In the genomic region with DNA sequence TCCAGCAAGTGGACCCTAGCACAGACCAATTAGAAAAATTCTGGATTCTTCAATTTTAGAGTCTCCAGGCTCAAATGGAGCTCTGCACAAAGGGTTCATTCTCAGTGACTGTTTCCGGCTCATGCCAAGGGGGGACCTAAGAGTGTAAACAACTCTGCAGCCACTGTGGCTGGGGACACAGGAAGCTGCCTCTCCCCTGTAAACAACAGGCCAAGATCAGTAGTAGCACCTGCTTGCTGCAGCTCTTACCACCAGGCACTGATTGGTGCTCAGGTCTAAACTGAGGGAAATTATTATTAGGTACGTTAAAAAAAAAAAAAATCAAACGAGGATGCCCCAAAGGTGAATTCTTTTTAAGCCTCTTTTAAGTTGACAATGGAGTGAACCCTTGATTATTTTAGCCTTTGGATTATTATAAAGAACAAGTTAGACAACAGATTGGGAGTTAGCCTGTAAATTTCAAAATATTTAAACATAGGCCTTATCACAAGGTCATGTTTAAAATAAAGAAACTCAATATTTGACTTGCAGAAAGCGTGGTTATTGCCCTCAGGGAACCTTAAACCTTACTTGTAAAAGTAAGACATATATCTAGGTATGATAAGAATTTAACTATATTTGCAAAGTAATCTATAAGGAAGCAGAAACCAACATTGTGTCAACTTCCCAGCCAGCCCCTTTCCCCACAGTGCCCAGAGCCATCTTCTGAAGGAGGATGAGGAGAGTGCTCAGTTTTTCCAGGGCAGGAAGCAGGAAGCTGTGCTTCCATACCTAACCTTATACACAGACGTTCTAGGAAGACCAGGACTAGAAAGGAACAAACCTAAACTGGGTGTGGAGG, we compare ENCODE assay signal across 20 mouse cellular contexts.
DNase-seq lines count a peak whose midpoint lies in the region; ATAC-seq and TF ChIP-seq lines count a peak whose summit lies in the region.
"Had no signal": no experiment of that assay in that cellular context is flagged by ENCODE, and none has a peak within 500 bp of the region (broad histone marks: within the 10 kb centered on the region; RNA-seq: fewer than 3 reads in every experiment).

No protein-coding gene starts in this region.

- no peaks in the 10 kb centered on the region for H3K4me1 ChIP-seq in intestine, embryonic 15.5 days (replicated peaks)
- H3K4me1 ChIP-seq in intestine, embryonic 16.5 days (ENCODE audit: control insufficient read depth, insufficient read depth, low read length), result no peaks in the 10 kb centered on the region; the same call in 1 of the 2 replicates
- H3K4me1 ChIP-seq in G1E (ENCODE audit: insufficient read depth, low read depth, low read length), result peaks cover 92% of the 10 kb centered on the region
- H3K4me1 ChIP-seq in small intestine, adult 2 months (ENCODE audit: control insufficient read depth, insufficient read depth, insufficient read length, low read length), result peaks cover 26% of the 10 kb centered on the region; the same call in 1 of the 2 replicates

- WGBS in intestine, embryonic 15.5 days, result 53% methylated on average over 5 of the region's 5 CpGs
- 50% methylated on average over 5 of the region's 5 CpGs for WGBS in intestine, embryonic 16.5 days
- 32% methylated on average over 5 of the region's 5 CpGs for WGBS in small intestine, adult 2 months

- no peaks in the 10 kb centered on the region for H3K36me3 ChIP-seq in intestine, embryonic 15.5 days
- H3K36me3 ChIP-seq in intestine, embryonic 16.5 days (ENCODE audit: control insufficient read depth, insufficient read depth, low read length), result no peaks in the 10 kb centered on the region
- no peaks in the 10 kb centered on the region for H3K36me3 ChIP-seq in G1E (replicated peaks)
- H3K36me3 ChIP-seq in small intestine, adult 2 months (ENCODE audit: control insufficient read depth, insufficient read depth, low read length), result no peaks in the 10 kb centered on the region
- H3K36me3 ChIP-seq: embryonic facial prominence, embryonic 10.5 days; heart, embryonic 13.5 days had no signal

- ATAC-seq in intestine, embryonic 15.5 days, result peak; percentile 58
- ATAC-seq in intestine, embryonic 16.5 days, result no peak; the same call in 1 of the 2 replicates
- peak; percentile 3; the same call in 1 of the 2 replicates for ATAC-seq in G1E (ENCODE audit: extremely low read depth, insufficient number of reproducible peaks, low FRiP score, poor library complexity, severe bottlenecking)
- ATAC-seq: forebrain, embryonic 14.5 days had no signal

- H3K4me2 ChIP-seq in intestine, embryonic 15.5 days (replicated peaks), result no peak overlapping the region
- no peak overlapping the region for H3K4me2 ChIP-seq in intestine, embryonic 16.5 days (ENCODE audit: low read depth, low read length)
- H3K4me2 ChIP-seq: heart, embryonic 13.5 days; hindbrain, embryonic 14.5 days had no signal

- H3K4me3 ChIP-seq in intestine, embryonic 15.5 days (replicated peaks), result no peak overlapping the region
- H3K4me3 ChIP-seq in intestine, embryonic 16.5 days (ENCODE audit: low read length), result no peak overlapping the region
- peak overlapping the region; percentile 5; the same call in 1 of the 2 replicates for H3K4me3 ChIP-seq in G1E (ENCODE audit: low read depth, low read length)
- no peak overlapping the region for H3K4me3 ChIP-seq in small intestine, adult 2 months (ENCODE audit: low read depth, low read length)
- H3K4me3 ChIP-seq: embryonic facial prominence, embryonic 10.5 days; heart, adult 2 months; heart, embryonic 13.5 days had no signal

- H3K9me3 ChIP-seq in intestine, embryonic 15.5 days, result no peaks in the 10 kb centered on the region
- no peaks in the 10 kb centered on the region for H3K9me3 ChIP-seq in intestine, embryonic 16.5 days (ENCODE audit: control insufficient read depth, low read length)
- peaks cover 3% of the 10 kb centered on the region for H3K9me3 ChIP-seq in G1E (replicated peaks)
- H3K9me3 ChIP-seq: embryonic facial prominence, embryonic 10.5 days; heart, embryonic 13.5 days had no signal

- no peak overlapping the region for H3K9ac ChIP-seq in intestine, embryonic 15.5 days
- H3K9ac ChIP-seq in intestine, embryonic 16.5 days (ENCODE audit: low read depth, low read length), result no peak overlapping the region
- H3K9ac ChIP-seq: heart, embryonic 13.5 days; hindbrain, embryonic 14.5 days had no signal

- no peaks in the 10 kb centered on the region for H3K27me3 ChIP-seq in intestine, embryonic 15.5 days (replicated peaks)
- no peaks in the 10 kb centered on the region for H3K27me3 ChIP-seq in intestine, embryonic 16.5 days (replicated peaks; ENCODE audit: control insufficient read depth, insufficient read depth, low read length)
- no peaks in the 10 kb centered on the region for H3K27me3 ChIP-seq in G1E (ENCODE audit: insufficient read depth, low read length)
- no peaks in the 10 kb centered on the region for H3K27me3 ChIP-seq in small intestine, adult 2 months (ENCODE audit: control insufficient read depth, insufficient read depth, low read length)
- H3K27me3 ChIP-seq: heart, embryonic 13.5 days had no signal

- no peak for TF ChIP-seq CTCF in G1E (IDR thresholded peaks at IDR 0.05; ENCODE audit: low read depth, low read length)
- no peak for TF ChIP-seq CTCF in small intestine, adult 2 months (IDR thresholded peaks at IDR 0.05; ENCODE audit: extremely low read depth, insufficient read length, insufficient replicate concordance, low read depth, low read length)

- no peak for DNase-seq in G1E (ENCODE audit: low spot score)
- DNase-seq in yolk sac, embryonic 10.5 days (ENCODE audit: low spot score), result peak; percentile 18
- no peak for DNase-seq in embryo, embryonic 9.5 days (ENCODE audit: extremely low spot score)
- no peak for DNase-seq in T-cell, adult 2 months (ENCODE audit: low spot score)
- DNase-seq: adrenal gland, postnatal 10 days; B cell, adult 2 months; cerebellum, adult 11-12 months; cerebellum, adult 9-10 months; cerebellum, postnatal 36 days; heart, adult 2 months; heart, postnatal 4 days; kidney, adult 11 months; kidney, adult 9 months had no signal

- H3K27ac ChIP-seq in intestine, embryonic 15.5 days, result no peak overlapping the region
- no peak overlapping the region for H3K27ac ChIP-seq in intestine, embryonic 16.5 days (ENCODE audit: low read length)
- peak overlapping the region; percentile 40; the same call in 1 of the 2 replicates for H3K27ac ChIP-seq in small intestine, adult 2 months (ENCODE audit: insufficient read depth, low read depth, low read length)
- H3K27ac ChIP-seq: embryonic facial prominence, embryonic 10.5 days; heart, adult 2 months; hindbrain, embryonic 14.5 days had no signal

- no peak for TF ChIP-seq POLR2A in small intestine, adult 2 months (IDR thresholded peaks at IDR 0.05; ENCODE audit: low read depth, low read length)
